Mouse (Mus musculus): ENCODE data around the gene Mark4. TPM values are rescaled to one million over a fixed set of nuclear protein-coding genes. Genes with fewer than 3 reads are reported as not detected.

The Mark4 gene
- polyA plus RNA-seq, 1 experiment from 2014 or later, result 7.4 TPM

DNA sequence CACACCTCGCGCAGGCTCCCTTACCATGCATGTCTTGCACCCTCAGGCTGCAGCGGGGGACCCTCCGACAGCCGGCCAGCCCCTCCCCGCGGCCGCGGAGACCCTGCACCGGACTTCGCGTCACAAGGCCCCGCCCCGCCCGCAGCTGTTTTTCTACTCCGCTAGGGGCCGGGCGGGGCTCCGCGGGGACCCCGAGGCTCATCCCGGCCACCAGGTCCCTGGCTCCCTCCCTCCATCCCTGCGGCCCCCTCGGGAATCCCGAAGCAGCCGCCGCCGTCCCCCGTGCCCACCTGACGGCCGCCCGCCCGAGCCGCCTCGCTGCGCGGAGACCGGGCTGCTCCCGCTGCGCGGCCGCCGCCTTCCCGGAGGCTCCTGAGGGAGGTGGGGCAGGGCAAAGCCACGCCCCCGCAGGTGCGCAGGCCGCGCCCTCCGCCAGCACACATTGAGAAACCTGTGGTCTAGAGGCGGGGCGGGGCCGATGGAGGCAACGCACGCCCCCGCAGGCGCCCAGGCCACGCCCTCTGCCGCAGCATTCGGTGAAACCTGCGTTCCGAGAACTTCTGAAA, 54.8 kb downstream of the Mark4 start, which contains the start of gene Klc3:
Gene Klc3, minus strand, starts transcription at position 374 of the 566 bp plus-strand sequence.
- peak within 1 kb of the TSS; percentile 81 for H3K4me2 ChIP-seq (replicated peaks; ENCODE audit: low read depth, low read length)
- 0 out of 2 replicates have a peak, but pooled peaks cover 10% of the 10 kb centered on the region for H3K27me3 ChIP-seq (replicated peaks; ENCODE audit: insufficient read depth, low read length)
- DNase-seq (ENCODE audit: low spot score), result peak; percentile 93
- TF ChIP-seq CTCF (IDR thresholded peaks at IDR 0.05) (peak; percentile 1; the same call in 1 of the 2 replicates), EP300 (IDR thresholded peaks at IDR 0.05) (no peak)
- H3K4me1 ChIP-seq (ENCODE audit: insufficient read depth, low read depth, low read length), result no peaks in the 10 kb centered on the region
- peak within 1 kb of the TSS; percentile 33 for H3K9ac ChIP-seq (replicated peaks; ENCODE audit: low read depth)
- no peaks in the 10 kb centered on the region for H3K9me3 ChIP-seq (ENCODE audit: low read length)
- H3K4me3 ChIP-seq (ENCODE audit: low read depth, low read length), result peak within 1 kb of the TSS; percentile 51
- WGBS, result 5% methylated on average over 59 of the region's 62 CpGs
- H3K36me3 ChIP-seq (ENCODE audit: insufficient read depth, low read length), result no peaks in the 10 kb centered on the region
- H3K27ac ChIP-seq (ENCODE audit: low read length), result no peak within 1 kb of the TSS
- ATAC-seq, result peak; percentile 86

DNA sequence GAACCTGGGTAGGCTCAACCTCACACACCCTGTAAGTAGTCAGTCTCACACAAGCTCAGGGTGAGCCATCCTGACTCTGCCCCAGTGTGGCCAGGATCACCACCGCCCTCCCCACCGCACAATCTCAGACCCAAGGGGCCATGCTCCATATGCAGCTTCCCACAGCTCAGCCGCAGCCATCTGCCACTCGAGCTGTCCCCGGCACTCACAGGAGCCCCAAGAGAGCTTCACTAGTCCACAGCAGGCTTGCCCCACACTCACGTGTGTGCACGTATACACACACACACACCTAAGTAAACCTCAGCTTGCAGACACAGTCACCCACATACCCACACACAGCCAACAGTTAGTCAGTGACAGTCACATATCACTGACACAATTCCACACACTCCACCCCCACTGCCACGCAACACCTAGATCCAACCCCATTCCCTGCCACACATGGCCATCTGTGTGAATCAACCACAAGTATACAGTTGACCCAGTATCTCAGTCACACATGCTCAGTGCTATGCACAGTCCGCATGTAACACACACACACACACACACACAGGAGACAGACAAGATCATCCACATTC, 56.0 kb downstream of the Mark4 start:
- H3K9ac ChIP-seq (replicated peaks; ENCODE audit: low read depth), result no peak overlapping the region
- DNase-seq (ENCODE audit: low spot score) (no peak), ATAC-seq (no peak)
- H3K27ac ChIP-seq (ENCODE audit: low read length), result no peak overlapping the region
- H3K27me3 ChIP-seq (replicated peaks; ENCODE audit: insufficient read depth, low read length), result 0 out of 2 replicates have a peak, but pooled peaks cover 10% of the 10 kb centered on the region
- no peaks in the 10 kb centered on the region for H3K4me1 ChIP-seq (ENCODE audit: insufficient read depth, low read depth, low read length)
- H3K4me3 ChIP-seq (ENCODE audit: low read depth, low read length), result no peak overlapping the region
- H3K36me3 ChIP-seq (ENCODE audit: insufficient read depth, low read length), result no peaks in the 10 kb centered on the region
- TF ChIP-seq EP300 (IDR thresholded peaks at IDR 0.05) (no peak), CTCF (IDR thresholded peaks at IDR 0.05) (no peak)
- WGBS, result 88% methylated on average over 9 of the region's 9 CpGs
- H3K4me2 ChIP-seq (replicated peaks; ENCODE audit: low read depth, low read length), result no peak overlapping the region
- no peaks in the 10 kb centered on the region for H3K9me3 ChIP-seq (ENCODE audit: low read length)

DNA sequence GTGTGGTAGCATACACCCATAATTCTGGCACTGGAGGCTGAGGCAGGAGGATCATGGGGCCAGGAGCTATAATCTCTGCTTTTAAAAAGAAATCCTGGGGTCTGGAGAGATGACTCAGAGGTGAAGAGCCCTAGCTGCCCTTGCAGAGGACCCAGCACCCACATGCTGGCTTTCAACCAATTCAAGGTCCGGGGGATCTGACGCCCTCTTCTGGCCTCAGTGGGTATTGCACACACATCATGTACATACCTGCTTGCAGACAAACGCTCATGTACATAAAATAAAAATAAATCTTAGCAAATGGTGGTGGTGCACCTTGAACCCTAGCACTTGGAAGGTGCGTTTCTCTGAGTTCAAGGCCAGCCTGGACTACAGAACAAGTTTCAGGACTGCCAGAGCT, 57.7 kb downstream of the Mark4 start:
- 0 out of 2 replicates have a peak, but pooled peaks cover 10% of the 10 kb centered on the region for H3K27me3 ChIP-seq (replicated peaks; ENCODE audit: insufficient read depth, low read length)
- H3K9me3 ChIP-seq (ENCODE audit: low read length), result no peaks in the 10 kb centered on the region
- H3K4me1 ChIP-seq (ENCODE audit: insufficient read depth, low read depth, low read length), result no peaks in the 10 kb centered on the region
- DNase-seq (ENCODE audit: low spot score), result no peak
- 73% methylated on average over 4 of the region's 4 CpGs for WGBS
- no peak overlapping the region for H3K4me2 ChIP-seq (replicated peaks; ENCODE audit: low read depth, low read length)
- TF ChIP-seq EP300 (IDR thresholded peaks at IDR 0.05) (no peak), CTCF (IDR thresholded peaks at IDR 0.05) (peak; percentile 42)
- ATAC-seq, result no peak
- H3K9ac ChIP-seq (replicated peaks; ENCODE audit: low read depth), result no peak overlapping the region
- no peaks in the 10 kb centered on the region for H3K36me3 ChIP-seq (ENCODE audit: insufficient read depth, low read length)
- H3K27ac ChIP-seq (ENCODE audit: low read length), result no peak overlapping the region
- H3K4me3 ChIP-seq (ENCODE audit: low read depth, low read length), result no peak overlapping the region

GRCm38 (mm10) chr7:19399496-19400280, 58.9 kb downstream of the Mark4 start:
- H3K4me3 ChIP-seq (ENCODE audit: low read depth, low read length), result peak overlapping the region; percentile 19; the same call in 1 of the 2 replicates
- H3K27ac ChIP-seq (ENCODE audit: low read length), result peak overlapping the region; percentile 26; the same call in 1 of the 2 replicates
- no peaks in the 10 kb centered on the region for H3K9me3 ChIP-seq (ENCODE audit: low read length)
- no peaks in the 10 kb centered on the region for H3K36me3 ChIP-seq (ENCODE audit: insufficient read depth, low read length)
- H3K9ac ChIP-seq (replicated peaks; ENCODE audit: low read depth), result peak overlapping the region; percentile 32; the same call in 1 of the 2 replicates
- H3K4me2 ChIP-seq (replicated peaks; ENCODE audit: low read depth, low read length), result peak overlapping the region; percentile 58
- WGBS, result 2% methylated on average over 26 of the region's 27 CpGs
- H3K27me3 ChIP-seq (replicated peaks; ENCODE audit: insufficient read depth, low read length), result 0 out of 2 replicates have a peak, but pooled peaks cover 10% of the 10 kb centered on the region
- TF ChIP-seq CTCF (IDR thresholded peaks at IDR 0.05) (no peak), EP300 (IDR thresholded peaks at IDR 0.05) (no peak)
- peak; percentile 83 for DNase-seq (ENCODE audit: low spot score)
- peak; percentile 80 for ATAC-seq
- H3K4me1 ChIP-seq (ENCODE audit: insufficient read depth, low read depth, low read length), result no peaks in the 10 kb centered on the region

GRCm38 (mm10) chr7:19394484-19394883, 64.1 kb downstream of the Mark4 start:
- WGBS, result 53% methylated on average over 8 of the region's 8 CpGs
- Histone ChIP-seq H3K27me3 (replicated peaks; ENCODE audit: insufficient read depth, low read length) (no peaks in the 10 kb centered on the region), H3K4me2 (replicated peaks; ENCODE audit: low read depth, low read length) (no peak overlapping the region), H3K4me3 (ENCODE audit: low read depth, low read length) (no peak overlapping the region), H3K4me1 (ENCODE audit: insufficient read depth, low read depth, low read length) (no peaks in the 10 kb centered on the region), H3K27ac (ENCODE audit: low read length) (no peak overlapping the region), H3K9ac (replicated peaks; ENCODE audit: low read depth) (no peak overlapping the region), H3K36me3 (ENCODE audit: insufficient read depth, low read length) (0 out of 2 replicates have a peak, but pooled peaks cover 8% of the 10 kb centered on the region), H3K9me3 (ENCODE audit: low read length) (no peaks in the 10 kb centered on the region)
- peak; percentile 30 for DNase-seq (ENCODE audit: low spot score)
- peak; percentile 39 for ATAC-seq
- TF ChIP-seq CTCF (IDR thresholded peaks at IDR 0.05) (no peak), EP300 (IDR thresholded peaks at IDR 0.05) (no peak)

Measured in lung, postnatal 0 days (tissue).